Mouse (Mus musculus) kidney, embryonic 16.5 days (tissue): ENCODE measurements around the gene Ugt1a7c. TPM values are rescaled to one million over a fixed set of nuclear protein-coding genes. Genes with fewer than 3 reads are reported as not detected.
A peak's percentile ranks its signal among the peaks of the same experiment; 100 is the strongest.

Experiments
- ATAC-seq: fragments of 200-750 bp; cut with Nextera tagmentation; 2 replicates; pipeline ENCODE4 v1.8.0; 2017; ENCODE audit warnings: moderate TSS enrichment; ENCODE audit not compliant: low FRiP score, low TSS enrichment
- H3K27ac ChIP-seq: fragments of 300-500 bp; sonication (generic); 2 replicates; pipeline ENCODE4 v1.5.1; 2014; ENCODE audit warnings: low read length
- H3K27me3 ChIP-seq: fragments of 300-500 bp; sonication (generic); 2 replicates; pipeline ENCODE4 v1.6.1; 2014; ENCODE audit warnings: low read length, control low read depth, mixed read lengths; ENCODE audit not compliant: insufficient read depth
- H3K36me3 ChIP-seq: fragments of 300-500 bp; sonication (generic); 2 replicates; pipeline ENCODE4 v1.6.1; 2014; ENCODE audit warnings: low read length, control low read depth, mixed read lengths; ENCODE audit not compliant: insufficient read depth
- H3K4me1 ChIP-seq: fragments of 300-500 bp; sonication (generic); 2 replicates; pipeline ENCODE4 v1.6.1; 2014; ENCODE audit warnings: low read length, control low read depth, mixed read lengths; ENCODE audit not compliant: insufficient read depth
- H3K4me2 ChIP-seq: fragments of 300-500 bp; sonication (generic); replicated peaks from 2 replicates; pipeline ENCODE4 v1.6.1; 2014; ENCODE audit warnings: low read depth, low read length
- H3K4me3 ChIP-seq: fragments of 300-500 bp; sonication (generic); 2 replicates; pipeline ENCODE4 v1.5.1; 2014; ENCODE audit warnings: mild to moderate bottlenecking, low read length
- H3K9ac ChIP-seq: fragments of 300-500 bp; sonication (generic); replicated peaks from 2 replicates; pipeline ENCODE4 v1.6.1; 2014; ENCODE audit warnings: low read length
- H3K9me3 ChIP-seq: fragments of 300-500 bp; sonication (generic); 2 replicates; pipeline ENCODE4 v1.6.1; 2016; ENCODE audit warnings: low read length, control low read depth
- WGBS: fragments of 180-500 bp; shearing (Covaris S2); extraction: QIAGEN DNeasy Blood & Tissue Kit; methylation state at CpG from one replicate; pipeline ENCODE4 v1.1.7; 2014; 5-methylcytosine and 5-hydroxymethylcytosine counted together
- polyA plus RNA-seq: library from polyadenylated mRNA; unstranded; fragments of >200 nt; fragmentation: Nextera tagmentation; extraction: Ambion mirVana; gene quantifications from 2 replicates; pipeline ENCODE4 v1.2.1, GENCODE M21; 2015

Ugt1a7c gene
- polyA plus RNA-seq, 1 experiment from 2014 or later, result 10.9 TPM

- H3K9me3 ChIP-seq, result peaks cover 41% of the 10 kb centered on the region
- ATAC-seq, result no peak
- H3K9ac ChIP-seq, result no peak overlapping the region
- 79% methylated on average over 10 of the region's 10 CpGs for WGBS
- no peak overlapping the region for H3K4me3 ChIP-seq
- H3K4me1 ChIP-seq, result peaks cover 13% of the 10 kb centered on the region
- no peaks in the 10 kb centered on the region for H3K27me3 ChIP-seq
- no peak overlapping the region for H3K4me2 ChIP-seq
- H3K27ac ChIP-seq, result no peak overlapping the region
- H3K36me3 ChIP-seq, result peaks cover 25% of the 10 kb centered on the region
Observed at GRCm38 (mm10) chr1:88256886-88257663, 162.2 kb downstream of the Ugt1a7c start.

GRCm38 (mm10) chr1:88257681-88258080 is 162.8 kb downstream of the Ugt1a7c start:
- Histone ChIP-seq H3K27me3 (no peaks in the 10 kb centered on the region), H3K9ac (no peak overlapping the region), H3K9me3 (peaks cover 35% of the 10 kb centered on the region), H3K4me3 (no peak overlapping the region), H3K36me3 (peaks cover 31% of the 10 kb centered on the region), H3K27ac (no peak overlapping the region), H3K4me1 (peaks cover 17% of the 10 kb centered on the region), H3K4me2 (no peak overlapping the region)
- no peak for ATAC-seq
- 81% methylated on average over 6 of the region's 6 CpGs for WGBS

- Histone ChIP-seq H3K36me3 (peaks cover 38% of the 10 kb centered on the region), H3K27me3 (no peaks in the 10 kb centered on the region), H3K4me2 (no peak overlapping the region), H3K9me3 (peaks cover 29% of the 10 kb centered on the region), H3K4me3 (no peak overlapping the region), H3K9ac (no peak overlapping the region), H3K27ac (no peak overlapping the region), H3K4me1 (peaks cover 17% of the 10 kb centered on the region)
- WGBS, result 68% methylated on average over 6 of the region's 6 CpGs
- no peak for ATAC-seq
Observed at GRCm38 (mm10) chr1:88258361-88258760, 163.5 kb downstream of the Ugt1a7c start.

GRCm38 (mm10) chr1:88258881-88259642 is 164.2 kb downstream of the Ugt1a7c start:
- 59% methylated on average over 8 of the region's 8 CpGs for WGBS
- no peak overlapping the region for H3K9ac ChIP-seq
- H3K4me3 ChIP-seq, result no peak overlapping the region
- no peaks in the 10 kb centered on the region for H3K27me3 ChIP-seq
- H3K27ac ChIP-seq, result peak overlapping the region; percentile 3; the same call in 1 of the 2 replicates
- H3K4me2 ChIP-seq, result no peak overlapping the region
- peak; percentile 16 for ATAC-seq
- H3K36me3 ChIP-seq, result peaks cover 45% of the 10 kb centered on the region
- H3K9me3 ChIP-seq, result peaks cover 24% of the 10 kb centered on the region
- peaks cover 17% of the 10 kb centered on the region for H3K4me1 ChIP-seq

GRCm38 (mm10) chr1:88259643-88260024 is 164.8 kb downstream of the Ugt1a7c start:
- Histone ChIP-seq H3K27me3 (no peaks in the 10 kb centered on the region), H3K9me3 (peaks cover 19% of the 10 kb centered on the region), H3K4me1 (peaks cover 17% of the 10 kb centered on the region), H3K9ac (no peak overlapping the region), H3K4me2 (no peak overlapping the region), H3K36me3 (peaks cover 50% of the 10 kb centered on the region), H3K27ac (peak overlapping the region; percentile 3; the same call in 1 of the 2 replicates), H3K4me3 (no peak overlapping the region)
- 73% methylated on average over 4 of the region's 4 CpGs for WGBS
- ATAC-seq, result peak; percentile 7; the same call in 1 of the 2 replicates

GRCm38 (mm10) chr1:88260114-88260513 is 165.3 kb downstream of the Ugt1a7c start:
- Histone ChIP-seq H3K9ac (no peak overlapping the region), H3K4me2 (no peak overlapping the region), H3K36me3 (peaks cover 55% of the 10 kb centered on the region), H3K27ac (no peak overlapping the region), H3K9me3 (peaks cover 14% of the 10 kb centered on the region), H3K4me3 (no peak overlapping the region), H3K4me1 (peaks cover 17% of the 10 kb centered on the region), H3K27me3 (no peaks in the 10 kb centered on the region)
- peak; percentile 10; the same call in 1 of the 2 replicates for ATAC-seq
- 75% methylated on average over 6 of the region's 6 CpGs for WGBS

- peaks cover 8% of the 10 kb centered on the region for H3K9me3 ChIP-seq
- no peak overlapping the region for H3K4me3 ChIP-seq
- no peak overlapping the region for H3K27ac ChIP-seq
- H3K27me3 ChIP-seq, result no peaks in the 10 kb centered on the region
- H3K9ac ChIP-seq, result no peak overlapping the region
- ATAC-seq, result no peak
- peaks cover 17% of the 10 kb centered on the region for H3K4me1 ChIP-seq
- H3K4me2 ChIP-seq, result no peak overlapping the region
- 83% methylated on average over 10 of the region's 10 CpGs for WGBS
- peaks cover 62% of the 10 kb centered on the region for H3K36me3 ChIP-seq
Observed at GRCm38 (mm10) chr1:88260604-88261377, 165.9 kb downstream of the Ugt1a7c start.

- 87% methylated on average over 7 of the region's 7 CpGs for WGBS
- no peaks in the 10 kb centered on the region for H3K9me3 ChIP-seq
- peaks cover 71% of the 10 kb centered on the region for H3K36me3 ChIP-seq
- no peak overlapping the region for H3K9ac ChIP-seq
- H3K27ac ChIP-seq, result no peak overlapping the region
- H3K4me3 ChIP-seq, result no peak overlapping the region
- peaks cover 17% of the 10 kb centered on the region for H3K4me1 ChIP-seq
- no peaks in the 10 kb centered on the region for H3K27me3 ChIP-seq
- no peak for ATAC-seq
- H3K4me2 ChIP-seq, result no peak overlapping the region
Observed at GRCm38 (mm10) chr1:88261706-88262105, 166.8 kb downstream of the Ugt1a7c start.

GRCm38 (mm10) chr1:88262255-88262654 is 167.4 kb downstream of the Ugt1a7c start:
- Histone ChIP-seq H3K9me3 (no peaks in the 10 kb centered on the region), H3K4me2 (no peak overlapping the region), H3K9ac (no peak overlapping the region), H3K27ac (no peak overlapping the region), H3K27me3 (no peaks in the 10 kb centered on the region), H3K36me3 (peaks cover 77% of the 10 kb centered on the region), H3K4me1 (peaks cover 17% of the 10 kb centered on the region), H3K4me3 (no peak overlapping the region)
- WGBS, result 54% methylated on average over 4 of the region's 4 CpGs
- ATAC-seq, result no peak
